Mouse (Mus musculus) midbrain, postnatal 0 days (tissue): ENCODE results near the gene Nf2. TPM values are rescaled to one million over a fixed set of nuclear protein-coding genes. Genes with fewer than 3 reads are reported as not detected.

Experiments
- ATAC-seq: fragments of 200-750 bp; cut with Nextera tagmentation; 2 replicates; pipeline ENCODE4 v1.8.0; 2017; ENCODE audit warnings: moderate number of reproducible peaks, mild to moderate bottlenecking, moderate TSS enrichment, moderate library complexity; ENCODE audit not compliant: low FRiP score
- DNase-seq: peaks from one replicate; pipeline ENCODE4 v3.0.0-alpha.2; 2015; ENCODE audit warnings: low spot score
- H3K27ac ChIP-seq: fragments of 300-500 bp; sonication (generic); 2 replicates; pipeline ENCODE4 v1.5.1; 2014; ENCODE audit warnings: low read depth, mild to moderate bottlenecking, low read length, mixed read lengths
- H3K27me3 ChIP-seq: fragments of 300-500 bp; sonication (generic); 2 replicates; pipeline ENCODE4 v1.6.1; 2014; ENCODE audit warnings: low read length, control low read depth, mixed read lengths; ENCODE audit not compliant: insufficient read depth
- H3K36me3 ChIP-seq: fragments of 300-500 bp; sonication (generic); 2 replicates; pipeline ENCODE4 v1.6.1; 2014; ENCODE audit warnings: low read length, control low read depth, mixed read lengths; ENCODE audit not compliant: insufficient read depth
- H3K4me1 ChIP-seq: fragments of 300-500 bp; sonication (generic); 2 replicates; pipeline ENCODE4 v1.6.1; 2014; ENCODE audit warnings: mild to moderate bottlenecking, control low read depth, antibody characterized with exemption, low read length, mixed read lengths; ENCODE audit not compliant: insufficient read depth
- H3K4me2 ChIP-seq: fragments of 300-500 bp; sonication (generic); 2 replicates; pipeline ENCODE4 v1.6.1; 2014; ENCODE audit warnings: low read depth, mild to moderate bottlenecking, low read length, mixed read lengths; ENCODE audit not compliant: poor library complexity, severe bottlenecking
- H3K4me3 ChIP-seq: fragments of 300-500 bp; sonication (generic); 2 replicates; pipeline ENCODE4 v1.5.1; 2014; ENCODE audit warnings: low read depth, mild to moderate bottlenecking, low read length, moderate library complexity
- H3K9ac ChIP-seq: fragments of 300-500 bp; sonication (generic); replicated peaks from 2 replicates; pipeline ENCODE4 v1.6.1; 2014; ENCODE audit warnings: mild to moderate bottlenecking, low read length, moderate library complexity, mixed read lengths; ENCODE audit not compliant: poor library complexity, severe bottlenecking
- H3K9me3 ChIP-seq: fragments of 300-500 bp; sonication (generic); 2 replicates; pipeline ENCODE4 v1.6.1; 2016; ENCODE audit warnings: low read length, control low read depth
- CTCF ChIP-seq: IDR thresholded peaks from 2 replicates; pipeline ENCODE4 v1.5.1; 2016; ENCODE audit warnings: antibody characterized with exemption, mild to moderate bottlenecking
- WGBS: fragments of 180-500 bp; shearing (Covaris S2); extraction: QIAGEN DNeasy Blood & Tissue Kit; methylation state at CpG from one replicate; pipeline ENCODE4 v1.1.7; 2014; 5-methylcytosine and 5-hydroxymethylcytosine counted together
- polyA plus RNA-seq: library from polyadenylated mRNA; unstranded; fragments of >200 nt; fragmentation: Nextera tagmentation; extraction: Ambion mirVana; gene quantifications from 2 replicates; pipeline ENCODE4 v1.2.1, GENCODE M21; 2015
- total RNA-seq: library from RNA; depleted of rRNA; stranded (reverse); fragments of >200 nt; gene quantifications from 2 replicates; pipeline ENCODE4 v1.2.3, GENCODE M21; 2014

The Nf2 gene
- total and polyA plus RNA-seq, 2 experiments from 2014 or later = 51.5 to 103 TPM

DNA sequence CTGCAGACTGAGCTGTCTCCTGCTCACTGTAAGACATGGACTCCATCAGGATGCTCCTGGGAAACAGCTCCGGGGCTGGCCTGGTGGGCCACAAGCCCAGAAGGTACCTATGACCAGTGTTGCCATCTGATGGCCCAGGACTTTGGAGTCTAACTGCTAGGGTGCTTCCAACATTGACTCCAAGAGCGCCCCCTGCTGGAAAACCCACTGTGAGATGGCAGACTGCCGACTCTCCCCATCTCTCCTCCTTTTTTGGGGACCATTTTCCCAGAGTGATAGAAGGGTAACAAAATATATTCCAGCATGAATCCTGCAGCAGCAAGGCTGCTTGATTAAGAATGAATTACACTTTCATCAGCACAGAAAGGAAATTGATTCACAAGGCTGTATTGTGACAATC is 76.4 kb downstream of the Nf2 start:
- Histone ChIP-seq H3K4me3 (no peak overlapping the region), H3K9me3 (no peaks in the 10 kb centered on the region), H3K36me3 (no peaks in the 10 kb centered on the region; the same call in none of the 2 replicates), H3K27ac (no peak overlapping the region), H3K27me3 (no peaks in the 10 kb centered on the region), H3K9ac (no peak overlapping the region), H3K4me2 (no peak overlapping the region), H3K4me1 (no peaks in the 10 kb centered on the region)
- no peak; the same call in 1 of the 2 replicates for ATAC-seq
- 35% methylated on average over 3 of the region's 3 CpGs for WGBS
- peak; percentile 56 for DNase-seq
- peak; percentile 70 for TF ChIP-seq CTCF

DNA sequence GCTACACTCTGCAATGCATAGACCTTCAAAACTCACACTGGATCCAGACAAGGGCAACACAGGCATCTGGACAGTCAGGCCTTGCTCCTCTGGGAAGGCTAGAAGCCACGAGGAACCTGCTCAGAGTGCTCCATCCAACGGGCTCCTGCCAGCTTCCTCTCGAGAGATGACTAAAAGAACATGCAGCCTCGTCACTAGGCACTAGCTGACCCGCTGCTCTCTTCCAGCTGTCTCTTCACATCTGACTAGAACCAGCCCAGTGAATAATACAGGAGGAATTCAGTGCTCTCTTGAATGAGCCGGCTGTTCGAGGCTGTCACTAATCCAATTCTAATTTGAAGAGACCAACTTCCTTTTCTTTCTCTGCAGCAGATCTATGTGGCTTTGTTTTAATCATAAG is 77.6 kb downstream of the Nf2 start:
- Histone ChIP-seq H3K27me3 (no peaks in the 10 kb centered on the region), H3K9ac (no peak overlapping the region), H3K4me3 (no peak overlapping the region), H3K27ac (no peak overlapping the region), H3K4me2 (no peak overlapping the region), H3K9me3 (no peaks in the 10 kb centered on the region), H3K4me1 (no peaks in the 10 kb centered on the region), H3K36me3 (no peaks in the 10 kb centered on the region; the same call in 1 of the 2 replicates)
- TF ChIP-seq CTCF = no peak
- WGBS = 42% methylated on average over 7 of the region's 7 CpGs
- ATAC-seq = no peak
- no peak for DNase-seq

DNA sequence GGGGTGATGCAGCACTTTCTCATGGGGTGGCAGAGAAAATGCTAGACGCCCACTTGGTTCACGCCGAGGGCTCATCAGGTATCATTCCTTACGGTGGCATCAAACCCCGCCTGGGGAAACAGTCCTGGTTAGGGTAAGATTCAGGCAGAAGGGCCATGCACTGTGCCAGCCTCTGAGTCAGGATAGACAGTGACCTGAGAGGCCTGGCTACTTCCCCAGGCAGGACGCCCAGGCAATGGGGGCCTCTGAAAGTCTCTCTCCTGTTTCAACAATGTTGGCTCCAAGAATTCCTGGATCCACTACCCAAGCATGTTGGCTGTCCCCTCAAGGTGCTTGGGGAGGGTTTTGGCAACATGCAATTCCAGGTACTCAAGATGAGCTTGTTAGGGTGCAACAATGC is 79.5 kb downstream of the Nf2 start:
- Histone ChIP-seq H3K4me1 (no peaks in the 10 kb centered on the region), H3K36me3 (no peaks in the 10 kb centered on the region; the same call in 1 of the 2 replicates), H3K9ac (no peak overlapping the region), H3K4me2 (no peak overlapping the region), H3K4me3 (no peak overlapping the region), H3K9me3 (no peaks in the 10 kb centered on the region), H3K27me3 (no peaks in the 10 kb centered on the region), H3K27ac (no peak overlapping the region)
- DNase-seq = no peak
- no peak for ATAC-seq
- no peak for TF ChIP-seq CTCF
- 91% methylated on average over 6 of the region's 6 CpGs for WGBS

DNA sequence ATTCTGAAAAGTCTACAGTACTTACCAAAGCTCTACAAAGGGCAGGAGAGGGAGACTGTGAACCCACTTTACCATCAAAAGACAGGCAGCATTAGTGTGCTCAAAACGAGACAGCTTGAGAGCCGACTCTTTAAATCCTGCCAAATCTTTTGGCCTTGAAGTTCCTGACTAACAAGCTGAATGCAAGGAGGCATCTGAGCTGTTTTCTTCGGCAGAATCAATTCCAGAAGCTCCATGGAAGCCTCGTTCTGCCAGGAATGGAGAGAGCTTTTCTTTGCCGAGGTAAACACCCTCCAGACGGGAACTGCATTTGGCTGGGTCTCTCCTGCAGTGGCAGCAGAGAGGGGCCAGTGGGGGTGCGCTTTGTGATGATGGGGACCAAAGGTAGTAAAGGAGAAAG is 80.0 kb downstream of the Nf2 start:
- Histone ChIP-seq H3K27me3 (no peaks in the 10 kb centered on the region), H3K36me3 (no peaks in the 10 kb centered on the region; the same call in 1 of the 2 replicates), H3K4me2 (no peak overlapping the region), H3K9ac (no peak overlapping the region), H3K4me1 (no peaks in the 10 kb centered on the region), H3K9me3 (no peaks in the 10 kb centered on the region), H3K4me3 (no peak overlapping the region), H3K27ac (no peak overlapping the region)
- ATAC-seq = no peak
- 62% methylated on average over 7 of the region's 7 CpGs for WGBS
- DNase-seq = peak; percentile 34
- no peak for TF ChIP-seq CTCF

DNA sequence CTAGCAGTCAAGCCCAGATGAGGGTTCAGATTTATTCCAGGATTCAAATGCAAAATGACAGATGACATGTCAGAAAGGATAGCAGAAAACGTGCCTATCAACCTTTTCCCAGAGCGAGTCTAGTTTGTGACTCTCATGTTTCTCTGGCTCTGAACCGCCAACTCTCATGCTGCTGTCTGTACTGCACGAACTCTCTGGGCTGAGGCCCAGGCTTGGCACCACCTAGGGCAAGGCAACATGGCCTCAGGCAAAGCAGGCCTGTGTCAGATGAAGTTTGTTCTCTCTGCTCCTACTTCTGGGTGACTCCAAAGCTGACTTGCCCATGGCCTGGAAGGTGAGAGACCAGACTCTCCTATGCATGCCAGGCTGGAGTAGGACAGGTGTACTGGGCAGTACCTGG is 80.9 kb downstream of the Nf2 start:
- no peaks in the 10 kb centered on the region for H3K27me3 ChIP-seq
- H3K9ac ChIP-seq = no peak overlapping the region
- H3K27ac ChIP-seq = no peak overlapping the region
- no peak overlapping the region for H3K4me3 ChIP-seq
- H3K9me3 ChIP-seq = no peaks in the 10 kb centered on the region
- ATAC-seq (no peak), DNase-seq (no peak)
- H3K36me3 ChIP-seq = no peaks in the 10 kb centered on the region; the same call in 1 of the 2 replicates
- 85% methylated on average over 4 of the region's 4 CpGs for WGBS
- H3K4me2 ChIP-seq = no peak overlapping the region
- H3K4me1 ChIP-seq = no peaks in the 10 kb centered on the region
- no peak for TF ChIP-seq CTCF

DNA sequence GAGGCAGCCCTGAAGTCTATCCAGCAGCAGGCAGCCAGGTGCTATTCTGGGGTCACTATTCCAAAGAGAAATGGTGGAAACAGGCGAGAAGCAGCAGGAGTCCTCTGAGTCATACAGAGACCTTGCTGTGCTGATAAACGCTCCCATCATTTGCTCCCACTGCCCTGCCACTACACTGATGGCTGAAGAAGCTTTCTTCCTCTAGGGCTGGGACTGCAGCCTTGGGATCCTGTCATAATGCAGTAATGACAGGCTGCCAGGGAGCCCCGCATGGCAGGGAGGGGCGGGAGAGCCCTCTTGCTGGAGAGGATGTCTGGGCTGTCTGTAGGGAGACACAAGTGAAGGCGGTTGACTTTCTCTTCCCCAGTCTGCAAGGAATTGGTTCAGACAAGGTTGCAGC is 84.9 kb downstream of the Nf2 start:
- DNase-seq (no peak), ATAC-seq (no peak)
- Histone ChIP-seq H3K36me3 (no peaks in the 10 kb centered on the region), H3K27ac (no peak overlapping the region), H3K27me3 (no peaks in the 10 kb centered on the region), H3K4me2 (no peak overlapping the region), H3K4me1 (peaks cover 4% of the 10 kb centered on the region; the same call in 1 of the 2 replicates), H3K9me3 (no peaks in the 10 kb centered on the region), H3K4me3 (no peak overlapping the region), H3K9ac (no peak overlapping the region)
- no peak for TF ChIP-seq CTCF
- 80% methylated on average over 5 of the region's 5 CpGs for WGBS
